Mouse (Mus musculus): ENCODE results near the gene Pgf. TPM values are rescaled to one million over a fixed set of nuclear protein-coding genes. Genes with fewer than 3 reads are reported as not detected.
"Not testable (repeated sequence)": the region's sequence is repeated elsewhere in the genome, so short reads cannot be mapped to it uniquely, and the experiment has no call there.

Gene Pgf
- total and polyA plus RNA-seq, 3 experiments: 4.6 to 5.7 (median 5.4) TPM

- 62% methylated on average over 9 of the region's 9 CpGs for WGBS
- Histone ChIP-seq H3K27me3 (ENCODE audit: control insufficient read depth, insufficient read depth, low read length) (no peaks in the 10 kb centered on the region), H3K79me2 (replicated peaks; ENCODE audit: control insufficient read depth, insufficient read depth, low read length) (no peaks in the 10 kb centered on the region), H3K9ac (ENCODE audit: low read depth, low read length) (no peak overlapping the region), H3K4me3 (no peak overlapping the region), H3K27ac (peak overlapping the region; percentile 57), H3K4me1 (ENCODE audit: control insufficient read depth, insufficient read depth, low read length) (peaks cover 2% of the 10 kb centered on the region; the same call in 1 of the 2 replicates), H3K36me3 (ENCODE audit: control insufficient read depth, insufficient read depth, low read length) (no peaks in the 10 kb centered on the region)
- DNase-seq: peak; percentile 70 to 73
- intact Hi-C loops (cut with DNase I): no loop called here
- TF ChIP-seq POLR2A (IDR thresholded peaks at IDR 0.05; ENCODE audit: insufficient read depth, low read depth, low read length) (no peak), CTCF (IDR thresholded peaks at IDR 0.05) (no peak), EP300 (IDR thresholded peaks at IDR 0.05; ENCODE audit: insufficient read depth, low read depth, low read length) (0 out of 2 replicates have a peak, but pooled peaks have one; percentile 51)
Observed at GRCm38 (mm10) chr12:85145630-85146029, 32.0 kb downstream of the Pgf start.

DNA sequence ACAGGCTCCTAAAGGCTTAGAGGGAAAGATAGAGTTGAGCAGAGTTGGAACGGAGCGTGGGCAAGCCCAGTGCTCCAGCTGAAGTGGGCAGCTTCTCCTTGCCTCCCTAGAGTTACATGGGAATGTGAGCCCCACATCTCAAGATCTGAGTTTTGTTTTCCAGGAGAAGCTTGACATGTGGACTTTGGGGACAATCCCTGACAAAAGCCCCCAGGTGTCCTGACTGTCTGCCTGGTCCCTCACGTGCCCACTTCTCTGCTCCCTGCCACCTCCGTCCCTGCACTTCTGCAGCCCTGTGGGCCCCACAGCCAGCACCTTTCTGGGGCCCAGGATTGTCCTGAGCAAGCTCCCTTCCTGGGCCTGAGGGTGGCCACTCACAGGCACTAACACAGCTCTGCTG lies 32.8 kb downstream of the Pgf start:
- Histone ChIP-seq H3K27ac (no peak overlapping the region), H3K4me3 (no peak overlapping the region)

DNA sequence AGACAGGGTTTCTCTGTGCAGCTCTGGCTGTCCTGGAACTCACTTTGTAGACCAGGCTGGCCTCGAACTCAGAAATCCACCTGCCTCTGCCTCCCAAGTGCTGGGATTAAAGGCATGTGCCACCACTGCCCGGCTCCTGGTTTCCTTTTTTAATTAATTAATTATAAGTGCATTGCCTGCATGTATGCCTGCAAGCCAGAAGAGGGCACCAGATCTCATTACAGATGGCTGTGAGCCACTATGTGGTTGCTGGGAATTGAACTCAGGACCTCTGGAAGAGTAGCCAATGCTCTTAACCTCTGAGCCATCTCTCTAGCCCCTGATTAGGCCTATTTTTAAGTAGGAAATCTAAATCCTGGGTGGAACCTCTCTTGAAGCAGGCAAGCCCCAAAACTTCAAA lies 33.3 kb downstream of the Pgf start:
- H3K79me2 ChIP-seq (replicated peaks; ENCODE audit: control insufficient read depth, insufficient read depth, low read length); H3K4me1 ChIP-seq (ENCODE audit: control insufficient read depth, insufficient read depth, low read length); H3K9ac ChIP-seq (ENCODE audit: low read depth, low read length); H3K36me3 ChIP-seq (ENCODE audit: control insufficient read depth, insufficient read depth, low read length); H3K4me3 ChIP-seq; H3K27me3 ChIP-seq (ENCODE audit: control insufficient read depth, insufficient read depth, low read length); H3K27ac ChIP-seq: not testable (repeated sequence)
- intact Hi-C loops (cut with DNase I): loop anchor here (5.0 kb wide), 1 partner anchor 52 kb away; no protein-coding TSS in a partner anchor
- WGBS: 66% methylated on average over 2 of the region's 2 CpGs
- peak in 1 of 2 experiments; percentile 18 for DNase-seq
- peak; percentile 66 for TF ChIP-seq CTCF (IDR thresholded peaks at IDR 0.05)

More for the DNA sequence above, 32.8 kb downstream of the Pgf start:
- intact Hi-C loops (cut with DNase I): loop anchor here (5.0 kb wide), 1 partner anchor 53 kb away; no protein-coding TSS in a partner anchor
- H3K9ac ChIP-seq (ENCODE audit: low read depth, low read length): no peak overlapping the region
- H3K27me3 ChIP-seq (ENCODE audit: control insufficient read depth, insufficient read depth, low read length): no peaks in the 10 kb centered on the region
- H3K79me2 ChIP-seq (replicated peaks; ENCODE audit: control insufficient read depth, insufficient read depth, low read length): no peaks in the 10 kb centered on the region
- TF ChIP-seq CTCF (IDR thresholded peaks at IDR 0.05) (no peak), EP300 (IDR thresholded peaks at IDR 0.05; ENCODE audit: insufficient read depth, low read depth, low read length) (no peak), POLR2A (IDR thresholded peaks at IDR 0.05; ENCODE audit: insufficient read depth, low read depth, low read length) (no peak)
- H3K36me3 ChIP-seq (ENCODE audit: control insufficient read depth, insufficient read depth, low read length): no peaks in the 10 kb centered on the region
- peaks cover 2% of the 10 kb centered on the region; the same call in 1 of the 2 replicates for H3K4me1 ChIP-seq (ENCODE audit: control insufficient read depth, insufficient read depth, low read length)
- WGBS: 98% methylated on average over 4 of the region's 4 CpGs
- no peak for DNase-seq

GRCm38 (mm10) chr12:85142803-85143202 lies 34.8 kb downstream of the Pgf start:
- peak; percentile 83 to 88 for DNase-seq
- H3K36me3 ChIP-seq (ENCODE audit: control insufficient read depth, insufficient read depth, low read length): no peaks in the 10 kb centered on the region
- H3K4me1 ChIP-seq (ENCODE audit: control insufficient read depth, insufficient read depth, low read length): peaks cover 2% of the 10 kb centered on the region; the same call in 1 of the 2 replicates
- no peak overlapping the region for H3K4me3 ChIP-seq
- H3K79me2 ChIP-seq (replicated peaks; ENCODE audit: control insufficient read depth, insufficient read depth, low read length): no peaks in the 10 kb centered on the region
- WGBS: 29% methylated on average over 4 of the region's 4 CpGs
- H3K27me3 ChIP-seq (ENCODE audit: control insufficient read depth, insufficient read depth, low read length): no peaks in the 10 kb centered on the region
- TF ChIP-seq EP300 (IDR thresholded peaks at IDR 0.05; ENCODE audit: insufficient read depth, low read depth, low read length) (peak; percentile 91), CTCF (IDR thresholded peaks at IDR 0.05) (peak; percentile 98), POLR2A (IDR thresholded peaks at IDR 0.05; ENCODE audit: insufficient read depth, low read depth, low read length) (no peak)
- no peak overlapping the region for H3K9ac ChIP-seq (ENCODE audit: low read depth, low read length)
- no peak overlapping the region; the same call in 1 of the 2 replicates for H3K27ac ChIP-seq
- intact Hi-C loops (cut with DNase I): loop anchor here (1.0 to 5.0 kb wide), 3 partner anchors 26 to 162 kb away; no protein-coding TSS in a partner anchor

DNA sequence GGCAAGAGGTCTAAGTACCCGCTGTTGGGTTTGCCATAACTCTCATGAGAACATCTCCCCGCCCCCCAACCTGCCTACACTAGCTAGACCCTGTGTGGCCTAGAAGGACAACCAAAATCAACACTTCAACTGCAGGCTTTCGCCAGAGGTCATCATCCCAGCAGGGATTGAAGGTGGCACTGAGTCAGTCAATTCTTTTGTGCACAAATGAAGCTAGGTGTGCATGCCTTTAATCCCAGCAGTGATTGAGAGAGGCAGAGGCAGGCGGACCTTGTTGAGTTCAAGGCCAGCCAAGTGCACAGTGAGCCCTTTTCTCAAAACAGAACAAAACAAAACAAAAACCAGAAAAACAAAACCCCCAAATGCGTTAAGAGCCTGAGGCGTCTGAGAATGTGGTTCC lies 36.5 kb downstream of the Pgf start:
- H3K4me1 ChIP-seq (ENCODE audit: control insufficient read depth, insufficient read depth, low read length): no peaks in the 10 kb centered on the region; the same call in 1 of the 2 replicates
- TF ChIP-seq POLR2A (IDR thresholded peaks at IDR 0.05; ENCODE audit: insufficient read depth, low read depth, low read length) (no peak), CTCF (IDR thresholded peaks at IDR 0.05) (no peak), EP300 (IDR thresholded peaks at IDR 0.05; ENCODE audit: insufficient read depth, low read depth, low read length) (no peak)
- H3K27ac ChIP-seq: no peak overlapping the region
- DNase-seq: peak in 1 of 2 experiments; percentile 9
- no peak overlapping the region for H3K9ac ChIP-seq (ENCODE audit: low read depth, low read length)
- intact Hi-C loops (cut with DNase I): loop anchor here (5.0 kb wide), 1 partner anchor 49 kb away; no protein-coding TSS in a partner anchor
- no peaks in the 10 kb centered on the region for H3K79me2 ChIP-seq (replicated peaks; ENCODE audit: control insufficient read depth, insufficient read depth, low read length)
- WGBS: 90% methylated on average over 6 of the region's 6 CpGs
- no peaks in the 10 kb centered on the region for H3K27me3 ChIP-seq (ENCODE audit: control insufficient read depth, insufficient read depth, low read length)
- no peak overlapping the region for H3K4me3 ChIP-seq
- no peaks in the 10 kb centered on the region for H3K36me3 ChIP-seq (ENCODE audit: control insufficient read depth, insufficient read depth, low read length)

DNA sequence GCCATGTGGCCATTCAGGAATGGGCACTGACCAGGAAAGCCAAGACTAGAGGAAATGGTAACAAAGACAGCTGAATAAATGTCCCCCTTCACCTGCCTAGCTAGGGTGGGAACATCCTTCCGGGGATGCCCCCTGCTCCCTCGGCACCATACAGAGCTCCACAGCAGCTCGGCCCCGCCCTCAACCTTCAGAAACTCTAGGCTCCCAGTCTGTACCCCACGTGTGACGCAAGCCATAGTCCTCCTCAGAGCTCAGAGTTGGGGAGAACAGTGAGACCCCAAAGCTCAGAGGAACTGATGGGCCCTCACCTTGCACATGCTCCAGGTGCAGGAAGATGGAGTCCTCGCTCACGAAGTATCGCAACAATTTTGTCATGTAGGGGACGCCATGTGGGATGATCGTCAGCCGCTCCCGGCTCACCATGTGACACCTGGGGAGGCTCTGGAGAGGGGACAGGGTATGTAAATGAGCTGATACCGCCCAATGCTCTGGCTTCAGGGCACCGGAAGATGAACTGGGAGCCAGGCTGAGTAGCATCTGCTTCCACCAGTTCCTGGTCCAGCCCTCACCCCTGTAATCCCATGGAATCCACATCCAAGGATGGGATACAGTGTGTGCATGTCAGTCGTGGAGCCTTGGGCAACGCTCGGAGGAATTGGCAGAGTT lies 37.4 kb downstream of the Pgf start:
- TF ChIP-seq EP300 (IDR thresholded peaks at IDR 0.05; ENCODE audit: insufficient read depth, low read depth, low read length) (no peak), CTCF (IDR thresholded peaks at IDR 0.05) (no peak), POLR2A (IDR thresholded peaks at IDR 0.05; ENCODE audit: insufficient read depth, low read depth, low read length) (no peak)
- peaks cover 3% of the 10 kb centered on the region for H3K4me1 ChIP-seq (ENCODE audit: control insufficient read depth, insufficient read depth, low read length)
- H3K27ac ChIP-seq: no peak overlapping the region
- WGBS: 41% methylated on average over 18 of the region's 18 CpGs
- peak in 1 of 2 experiments; percentile 17 for DNase-seq
- H3K36me3 ChIP-seq (ENCODE audit: control insufficient read depth, insufficient read depth, low read length): no peaks in the 10 kb centered on the region
- H3K4me3 ChIP-seq: no peak overlapping the region
- H3K79me2 ChIP-seq (replicated peaks; ENCODE audit: control insufficient read depth, insufficient read depth, low read length): no peaks in the 10 kb centered on the region
- no peaks in the 10 kb centered on the region for H3K27me3 ChIP-seq (ENCODE audit: control insufficient read depth, insufficient read depth, low read length)
- intact Hi-C loops (cut with DNase I): loop anchor here (5.0 kb wide), 1 partner anchor 48 kb away; no protein-coding TSS in a partner anchor
- no peak overlapping the region for H3K9ac ChIP-seq (ENCODE audit: low read depth, low read length)
